Mouse (Mus musculus) CH12.LX (cell line): ENCODE data around the gene S100a6. TPM values are rescaled to one million over a fixed set of nuclear protein-coding genes. Genes with fewer than 3 reads are reported as not detected.

Source experiments
- DNase-seq: peaks from one replicate; pipeline ENCODE4 v3.0.0-alpha.2; 2013; ENCODE audit errors: extremely low read depth
- H3K27ac ChIP-seq: 2 replicates; pipeline ENCODE4 v1.5.1; 2012; ENCODE audit warnings: low read depth, mild to moderate bottlenecking, control low read depth, moderate library complexity; ENCODE audit not compliant: insufficient read depth
- H3K27me3 ChIP-seq: replicated peaks from 2 replicates; pipeline ENCODE3; 2012; ENCODE audit warnings: inconsistent platforms
- H3K36me3 ChIP-seq, 2 experiments: replicated peaks in 1 of 2; 2 replicates each; pipeline versions ENCODE3 to v1.6.1; 2012; ENCODE audit warnings: inconsistent platforms in 1 of 2, low read length in 1 of 2, mild to moderate bottlenecking in 1 of 2, mixed read lengths in 1 of 2, moderate library complexity in 1 of 2; ENCODE audit not compliant: control insufficient read depth in 1 of 2, insufficient read depth in 1 of 2
- H3K4me1 ChIP-seq, 2 experiments: 2 replicates each; pipeline ENCODE4 v1.6.1; 2012; ENCODE audit warnings: inconsistent platforms in 1 of 2, moderate library complexity in 1 of 2; ENCODE audit not compliant: insufficient read depth in 2 of 2, control insufficient read depth in 1 of 2
- H3K4me2 ChIP-seq: 2 replicates; pipeline ENCODE4 v1.6.1; 2012; ENCODE audit warnings: low read depth, mild to moderate bottlenecking, control low read depth; ENCODE audit not compliant: poor library complexity, insufficient read depth, severe bottlenecking
- H3K4me3 ChIP-seq, 3 experiments: fragments of 150-350 bp in 1 of 3; sonication (generic) in 1 of 3; replicated peaks in 1 of 3; 2 replicates each; pipeline versions ENCODE3 to v1.5.1; 2011 to 2012; ENCODE audit warnings: low read depth in 2 of 3, low read length in 2 of 3, mild to moderate bottlenecking in 2 of 3, moderate library complexity in 2 of 3, control low read depth in 1 of 3, improper control_type of control experiment in 1 of 3, inconsistent platforms in 1 of 3, mixed read lengths in 1 of 3; ENCODE audit not compliant: poor library complexity in 1 of 3
- H3K79me2 ChIP-seq: replicated peaks from 2 replicates; pipeline ENCODE4 v1.6.1; 2012; ENCODE audit warnings: mild to moderate bottlenecking, moderate library complexity; ENCODE audit not compliant: control insufficient read depth, poor library complexity, insufficient read depth, severe bottlenecking; ENCODE audit errors: extremely low read depth
- H3K9ac ChIP-seq: 2 replicates; pipeline ENCODE4 v1.6.1; 2012; ENCODE audit warnings: low read depth, mild to moderate bottlenecking, control low read depth, moderate library complexity; ENCODE audit not compliant: insufficient read depth
- H3K9me3 ChIP-seq: replicated peaks from 2 replicates; pipeline ENCODE3; 2012; ENCODE audit warnings: low read length, inconsistent platforms, mixed read lengths
- CHD1 ChIP-seq: IDR thresholded peaks from 2 replicates; pipeline ENCODE4 v1.6.1; 2012; ENCODE audit warnings: low read depth, low read length, improper control_type of control experiment, inconsistent platforms
- CHD2 ChIP-seq: IDR thresholded peaks from 2 replicates; pipeline ENCODE4 v1.6.1; 2011; ENCODE audit warnings: low read length, improper control_type of control experiment
- CTCF ChIP-seq, 2 experiments: IDR thresholded peaks in 1 of 2; conservative IDR thresholded peaks in 1 of 2; 2 replicates each; pipeline ENCODE4 v1.5.1; 2011 to 2012; ENCODE audit warnings: low read depth in 2 of 2, low read length in 2 of 2, improper control_type of control experiment in 1 of 2, inconsistent platforms in 1 of 2, mild to moderate bottlenecking in 1 of 2, moderate library complexity in 1 of 2
- E2F4 ChIP-seq: IDR thresholded peaks from 2 replicates; pipeline ENCODE4 v1.6.1; 2011; ENCODE audit warnings: low read depth, low read length, improper control_type of control experiment; ENCODE audit not compliant: insufficient replicate concordance
- EP300 ChIP-seq: IDR thresholded peaks from 2 replicates; pipeline ENCODE4 v1.6.1; 2011; ENCODE audit warnings: low read length, improper control_type of control experiment
- ETS1 ChIP-seq: conservative IDR thresholded peaks from 2 replicates; pipeline ENCODE4 v1.6.1; 2012; ENCODE audit warnings: low read depth, mild to moderate bottlenecking, inconsistent platforms, low read length, improper control_type of control experiment, moderate library complexity
- GABPA ChIP-seq: IDR thresholded peaks from 2 replicates; pipeline ENCODE4 v1.6.1; 2012; ENCODE audit warnings: low read depth, low read length, improper control_type of control experiment, inconsistent platforms; ENCODE audit not compliant: insufficient replicate concordance
- HCFC1 ChIP-seq: IDR thresholded peaks from 2 replicates; pipeline ENCODE4 v1.6.1; 2012; ENCODE audit warnings: low read depth, mild to moderate bottlenecking, inconsistent platforms, low read length, improper control_type of control experiment
- MAFK ChIP-seq: IDR thresholded peaks from 2 replicates; pipeline ENCODE4 v1.6.1; 2011; ENCODE audit warnings: low read length, improper control_type of control experiment; ENCODE audit not compliant: insufficient replicate concordance
- MAX ChIP-seq: IDR thresholded peaks from 2 replicates; pipeline ENCODE4 v1.6.1; 2011; ENCODE audit warnings: low read length, improper control_type of control experiment
- MAZ ChIP-seq: IDR thresholded peaks from 2 replicates; pipeline ENCODE4 v1.6.1; 2012; ENCODE audit warnings: low read depth, mild to moderate bottlenecking, inconsistent platforms, low read length, improper control_type of control experiment, moderate library complexity
- MEF2A ChIP-seq: IDR thresholded peaks from 2 replicates; pipeline ENCODE4 v1.6.1; 2014; ENCODE audit warnings: low read depth, mild to moderate bottlenecking, inconsistent platforms, low read length, improper control_type of control experiment, borderline replicate concordance
- MXI1 ChIP-seq: IDR thresholded peaks from 2 replicates; pipeline ENCODE4 v1.6.1; 2011; ENCODE audit warnings: mild to moderate bottlenecking, low read depth, low read length, improper control_type of control experiment
- MYC ChIP-seq: IDR thresholded peaks from 2 replicates; pipeline ENCODE4 v1.6.1; 2011; ENCODE audit warnings: low read depth, mild to moderate bottlenecking, improper control_type of control experiment, low read length
- NELFE ChIP-seq: IDR thresholded peaks from 2 replicates; pipeline ENCODE4 v1.6.1; 2011; ENCODE audit warnings: low read depth, low read length, improper control_type of control experiment
- NRF1 ChIP-seq: IDR thresholded peaks from 2 replicates; pipeline ENCODE4 v1.6.1; 2014; ENCODE audit warnings: low read depth, mild to moderate bottlenecking, inconsistent platforms, low read length, improper control_type of control experiment, moderate library complexity
- PAX5 ChIP-seq: IDR thresholded peaks from 2 replicates; pipeline ENCODE4 v1.6.1; 2012; ENCODE audit warnings: low read length, inconsistent platforms, mixed read lengths
- POLR2A ChIP-seq: IDR thresholded peaks from 2 replicates; pipeline ENCODE4 v1.6.1; 2011; ENCODE audit warnings: low read depth, mild to moderate bottlenecking, improper control_type of control experiment, low read length
- POLR2AphosphoS2 ChIP-seq: IDR thresholded peaks from 2 replicates; pipeline ENCODE4 v1.6.1; 2011; ENCODE audit warnings: low read depth, low read length, improper control_type of control experiment
- RAD21 ChIP-seq: IDR thresholded peaks from 2 replicates; pipeline ENCODE4 v1.6.1; 2011; ENCODE audit warnings: low read depth, mild to moderate bottlenecking, low read length, improper control_type of control experiment, moderate library complexity
- RCOR1 ChIP-seq: conservative IDR thresholded peaks from 2 replicates; pipeline ENCODE4 v1.6.1; 2012; ENCODE audit warnings: low read depth, mild to moderate bottlenecking, inconsistent platforms, low read length, improper control_type of control experiment
- SIN3A ChIP-seq: IDR thresholded peaks from 2 replicates; pipeline ENCODE4 v1.6.1; 2012; ENCODE audit warnings: low read length, improper control_type of control experiment, inconsistent platforms
- USF1 ChIP-seq: IDR thresholded peaks from 2 replicates; pipeline ENCODE4 v1.6.1; 2014; ENCODE audit warnings: low read depth, mild to moderate bottlenecking, inconsistent platforms, low read length, improper control_type of control experiment
- ZC3H11A ChIP-seq: IDR thresholded peaks from 2 replicates; pipeline ENCODE4 v1.6.1; 2012; ENCODE audit warnings: low read depth, mild to moderate bottlenecking, inconsistent platforms, low read length, improper control_type of control experiment
- ZKSCAN1 ChIP-seq: IDR thresholded peaks from 2 replicates; pipeline ENCODE4 v1.6.1; 2012; ENCODE audit warnings: low read depth, inconsistent platforms, low read length, improper control_type of control experiment, borderline replicate concordance
- ZNF384 ChIP-seq: IDR thresholded peaks from 2 replicates; pipeline ENCODE4 v1.6.1; 2012; ENCODE audit warnings: low read depth, low read length, improper control_type of control experiment, inconsistent platforms
- dilution Hi-C: fragments of 300-500 bp; cut with MboI; formaldehyde crosslinking; loops from 2 replicates; pipeline ENCODE4 v1.14.3; 2020; ENCODE audit warnings: low sequenced_read_pairs; ENCODE audit not compliant: extremely low pct_unique_long_range_greater_than_20kb, extremely low pct_ligation_motif_present
- in situ Hi-C: fragments of 300-500 bp; cut with MboI; formaldehyde crosslinking; loops from 3 replicates; pipeline ENCODE4 v1.14.3; 2019; ENCODE audit warnings: low sequenced_read_pairs, low pct_ligation_motif_present, low pct_unique_long_range_greater_than_20kb, mixed read lengths
- polyA plus RNA-seq: library from polyadenylated mRNA; unstranded; fragments of >175 nt; gene quantifications from 2 replicates; pipeline ENCODE4 v1.2.1, GENCODE M21; 2012; ENCODE audit warnings: low read depth; ENCODE audit not compliant: insufficient read length
- total RNA-seq, 2 experiments: library from RNA; depleted of rRNA; stranded (reverse); fragments of 300-350 nt in 1 of 2; fragments of >200 nt in 1 of 2; gene quantifications; 2 replicates each; pipeline ENCODE4 v1.2.3; 2012 to 2014

S100a6 gene
- total and polyA plus RNA-seq, 3 experiments, result not detected

DNA sequence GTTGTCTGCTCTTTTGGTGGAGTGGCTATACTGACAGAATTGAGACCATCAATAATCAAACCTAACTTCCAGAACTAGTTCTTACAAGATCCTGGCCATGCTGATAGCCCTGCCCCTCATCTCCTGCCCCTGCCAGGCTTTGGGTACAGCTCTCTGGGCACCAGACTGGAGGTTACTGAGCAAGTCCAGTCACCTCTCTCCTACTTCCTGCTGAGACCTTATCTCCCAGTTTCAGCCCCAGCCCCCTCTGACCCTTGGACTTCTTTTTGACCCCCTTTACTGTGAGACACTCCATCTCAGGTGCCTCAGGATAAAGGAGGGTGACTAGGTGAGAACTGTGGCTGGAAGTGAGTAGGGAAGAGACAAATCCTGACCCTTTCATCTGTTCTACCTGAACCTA is 3.6 kb upstream of the S100a6 start:
- Histone ChIP-seq H3K9ac (no peak overlapping the region), H3K27ac (no peak overlapping the region), H3K4me2 (no peak overlapping the region), H3K36me3 (no peaks in the 10 kb centered on the region), H3K9me3 (no peaks in the 10 kb centered on the region), H3K4me3 (no peak overlapping the region), H3K4me1 (peaks cover 0 to 35% of the 10 kb centered on the region in 2 experiments; a peak in 2 of 4 replicates), H3K27me3 (peaks cover 2% of the 10 kb centered on the region), H3K79me2 (no peaks in the 10 kb centered on the region)
- in situ Hi-C loops, result no loop called here
- TF ChIP-seq RCOR1 (no peak), CHD2 (no peak), MEF2A (no peak), CHD1 (no peak), RAD21 (no peak), NELFE (no peak)
- dilution Hi-C loops, result no loop called here
- no peak for DNase-seq

GRCm38 (mm10) chr3:90611494-90611893 is 1.2 kb upstream of the S100a6 start:
- H3K36me3 ChIP-seq, result no peaks in the 10 kb centered on the region
- no peak overlapping the region for H3K4me2 ChIP-seq
- no peak overlapping the region for H3K4me3 ChIP-seq
- peaks cover 2% of the 10 kb centered on the region for H3K27me3 ChIP-seq
- no peaks in the 10 kb centered on the region for H3K9me3 ChIP-seq
- dilution Hi-C loops (no loop called here), in situ Hi-C loops (loop anchor here (5.0 kb wide), 1 partner anchor 104 kb away; the partner anchor contains the start of gene Chtop)
- no peak for TF ChIP-seq MAZ
- no peak for TF ChIP-seq ETS1
- no peak for TF ChIP-seq HCFC1
- TF ChIP-seq PAX5, result no peak
- TF ChIP-seq MXI1, result no peak
- TF ChIP-seq E2F4, result no peak
- no peak for TF ChIP-seq SIN3A
- TF ChIP-seq CHD2, result no peak
- TF ChIP-seq CTCF (conservative IDR thresholded peaks at IDR 0.05 in 1 of 2, IDR thresholded peaks at IDR 0.05 in 1 of 2; ENCODE audit: low read depth in 2 of 2, low read length in 2 of 2), result no peak
- H3K9ac ChIP-seq, result no peak overlapping the region
- H3K27ac ChIP-seq, result no peak overlapping the region
- no peak for DNase-seq
- peaks cover 0 to 42% of the 10 kb centered on the region in 2 experiments; a peak in 2 of 4 replicates for H3K4me1 ChIP-seq
- H3K79me2 ChIP-seq, result no peaks in the 10 kb centered on the region

- no peak overlapping the region for H3K27ac ChIP-seq
- no peak overlapping the region for H3K4me2 ChIP-seq
- TF ChIP-seq EP300 (no peak), CHD1 (no peak), ZKSCAN1 (no peak), ETS1 (no peak), ZNF384 (no peak), MYC (no peak), E2F4 (no peak), USF1 (no peak), NRF1 (no peak), CTCF (conservative IDR thresholded peaks at IDR 0.05 in 1 of 2, IDR thresholded peaks at IDR 0.05 in 1 of 2; ENCODE audit: low read depth in 2 of 2, low read length in 2 of 2) (no peak), MAX (no peak), MAFK (no peak), MXI1 (no peak), POLR2A (no peak), HCFC1 (no peak), ZC3H11A (no peak), POLR2AphosphoS2 (no peak), GABPA (no peak)
- no peaks in the 10 kb centered on the region for H3K36me3 ChIP-seq
- H3K4me3 ChIP-seq, result no peak overlapping the region
- peaks cover 0 to 42% of the 10 kb centered on the region in 2 experiments; a peak in 2 of 4 replicates for H3K4me1 ChIP-seq
- peaks cover 5% of the 10 kb centered on the region for H3K27me3 ChIP-seq
- no peaks in the 10 kb centered on the region for H3K79me2 ChIP-seq
- dilution Hi-C loops, result no loop called here
- no peaks in the 10 kb centered on the region for H3K9me3 ChIP-seq
- in situ Hi-C loops, result loop anchor here (5.0 kb wide), 1 partner anchor 105 kb away; the partner anchor contains the start of gene Chtop
- DNase-seq, result peak; percentile 42
- no peak overlapping the region for H3K9ac ChIP-seq
Measured at GRCm38 (mm10) chr3:90612061-90612460, 621 bp upstream of the S100a6 start.
